Mouse (Mus musculus): ENCODE results near the gene Rarg.

DNA sequence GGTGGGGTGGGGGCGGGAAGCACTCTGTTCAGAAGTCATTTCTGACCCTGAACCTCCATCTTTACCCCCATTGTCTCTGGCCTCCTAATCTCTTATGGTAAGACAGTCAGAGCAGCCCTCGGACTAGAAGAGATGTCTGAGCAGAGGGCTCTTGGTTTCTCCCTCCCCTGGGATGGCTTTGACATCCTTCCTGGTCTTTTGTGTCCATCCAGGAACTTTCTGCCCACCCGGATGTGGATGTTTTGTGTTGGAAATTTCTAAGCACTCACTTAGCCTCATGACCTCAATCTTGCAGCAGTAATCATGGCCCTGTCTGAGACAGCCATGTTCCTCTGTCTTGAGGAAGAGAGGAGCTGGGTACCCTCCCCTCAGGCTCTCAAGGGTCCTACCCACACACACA, 14.1 kb upstream of the Rarg start:
- TF ChIP-seq GATA1 (IDR thresholded peaks at IDR 0.05; ENCODE audit: low read depth, low read length) = no peak
- no peak for TF ChIP-seq JUND (IDR thresholded peaks at IDR 0.05; ENCODE audit: low read depth, low read length)
- TF ChIP-seq CTCF (IDR thresholded peaks at IDR 0.05 in 2 of 3, conservative IDR thresholded peaks at IDR 0.05 in 1 of 3; ENCODE audit: control insufficient read depth in 1 of 3, insufficient read depth in 1 of 3, low read depth in 2 of 3, low read length in 3 of 3, poor library complexity in 1 of 3, severe bottlenecking in 1 of 3) = no peak
- no peak for TF ChIP-seq SIN3A (IDR thresholded peaks at IDR 0.05; ENCODE audit: low read length)

All from MEL (cell line).